Mouse (Mus musculus) ES-E14 (cell line): ENCODE measurements around the gene Sec14l1.

Experiments used
- CHD2 ChIP-seq: IDR thresholded peaks from 2 replicates; pipeline ENCODE4 v1.6.1; 2014; ENCODE audit warnings: mild to moderate bottlenecking, low read depth, low read length, inconsistent platforms
- ZC3H11A ChIP-seq: IDR thresholded peaks from 2 replicates; pipeline ENCODE4 v1.6.1; 2012; ENCODE audit warnings: low read depth, mild to moderate bottlenecking, inconsistent platforms, low read length, borderline replicate concordance
- ZNF384 ChIP-seq: IDR thresholded peaks from 2 replicates; pipeline ENCODE4 v1.6.1; 2012; ENCODE audit warnings: low read depth, low read length, inconsistent platforms

- TF ChIP-seq ZNF384 (no peak), CHD2 (no peak), ZC3H11A (no peak)
Observed at GRCm38 (mm10) chr11:117153553-117153952, 38.6 kb downstream of the Sec14l1 start.
